Mouse (Mus musculus) lung, postnatal 10 days (tissue): ENCODE results near the gene Lamp2.
"Not testable (repeated sequence)": the region's sequence is repeated elsewhere in the genome, so short reads cannot be mapped to it uniquely, and the experiment has no call there.

ENCODE experiments used
- DNase-seq: peaks from one replicate; pipeline ENCODE4 v3.0.0; 2021

Gene Lamp2

GRCm38 (mm10) chrX:38423096-38423495 lies 33.2 kb downstream of the Lamp2 start:
- no peak for DNase-seq

GRCm38 (mm10) chrX:38422396-38422795 lies 33.9 kb downstream of the Lamp2 start:
- no peak for DNase-seq

- no peak for DNase-seq
These were observed 52.4 kb downstream of the Lamp2 start for GRCm38 (mm10) chrX:38403879-38404278.

- no peak for DNase-seq
These were observed 53.3 kb downstream of the Lamp2 start for GRCm38 (mm10) chrX:38402981-38403380.

GRCm38 (mm10) chrX:38402004-38402403 lies 54.2 kb downstream of the Lamp2 start:
- DNase-seq: peak; percentile 55

GRCm38 (mm10) chrX:38400616-38401015 lies 55.6 kb downstream of the Lamp2 start:
- no peak for DNase-seq

- DNase-seq: no peak
These were observed 56.6 kb downstream of the Lamp2 start for GRCm38 (mm10) chrX:38399671-38400070.

GRCm38 (mm10) chrX:38373169-38373568 lies 83.1 kb downstream of the Lamp2 start:
- DNase-seq: not testable (repeated sequence)

GRCm38 (mm10) chrX:38364621-38365020 lies 91.6 kb downstream of the Lamp2 start:
- DNase-seq: peak; percentile 1

- DNase-seq: no peak
These were observed 94.2 kb downstream of the Lamp2 start for GRCm38 (mm10) chrX:38362016-38362415.
